Mouse (Mus musculus): ENCODE results near the gene Fsd1. TPM values are rescaled to one million over a fixed set of nuclear protein-coding genes. Genes with fewer than 3 reads are reported as not detected.

The Fsd1 gene
- polyA plus RNA-seq, 1 experiment from 2014 or later = 0.69 TPM

DNA sequence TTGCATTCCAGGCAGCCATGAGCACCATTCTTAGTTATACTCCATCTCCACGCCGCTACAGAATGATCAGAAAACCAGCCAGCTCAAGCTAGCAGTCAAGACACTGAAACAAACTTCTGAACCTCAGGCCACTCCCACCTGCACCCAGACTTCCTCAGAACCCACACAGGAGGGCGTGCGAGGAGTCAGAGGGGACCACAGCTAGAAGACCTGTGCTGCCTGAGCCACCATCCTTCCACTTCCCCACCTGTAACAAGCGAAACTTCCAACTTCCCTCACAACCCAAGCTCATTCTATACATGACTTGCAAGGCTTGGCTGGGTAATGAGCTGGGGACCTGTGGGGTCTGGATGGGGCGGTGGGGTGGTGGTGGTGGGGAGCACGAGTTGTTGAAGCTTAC, 46.5 kb downstream of the Fsd1 start:
- peaks cover 86% of the 10 kb centered on the region for H3K4me1 ChIP-seq (replicated peaks)

DNA sequence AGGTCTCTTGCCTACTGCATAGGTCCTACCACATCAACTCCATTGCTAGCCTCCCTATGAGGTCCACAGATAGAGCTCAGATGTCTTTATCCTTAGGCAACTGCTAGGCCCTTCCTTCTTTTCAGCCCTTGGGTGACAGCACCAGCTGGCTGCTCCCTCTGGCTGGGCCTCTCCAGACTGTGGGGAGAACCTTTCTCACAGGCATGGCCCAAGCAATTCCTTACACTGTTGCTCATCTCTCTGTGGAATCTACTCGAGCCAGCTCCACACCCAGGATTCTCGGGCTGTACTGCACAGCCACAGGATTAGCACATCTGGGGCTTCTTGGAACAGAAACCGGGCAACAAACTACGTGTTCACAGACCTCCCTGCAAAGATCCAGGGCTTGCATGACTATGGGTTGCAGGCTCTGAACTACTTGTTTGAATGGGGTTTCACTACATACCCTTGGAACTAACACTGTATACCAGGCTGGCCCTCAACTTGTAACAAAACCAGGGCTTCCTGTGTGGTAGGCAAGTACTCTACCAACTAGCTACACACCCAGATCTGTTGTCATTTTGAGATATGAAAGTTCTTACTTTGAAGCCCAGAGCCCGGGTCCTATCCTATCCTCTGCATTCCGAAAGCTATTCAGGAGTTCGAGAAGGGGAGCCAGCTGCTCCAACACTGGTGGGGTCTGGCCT, 47.9 kb downstream of the Fsd1 start:
- H3K9ac ChIP-seq = peak overlapping the region; percentile 98
- peaks cover 42% of the 10 kb centered on the region for H3K36me3 ChIP-seq
- DNase-seq = no peak
- no peaks in the 10 kb centered on the region for H3K27me3 ChIP-seq
- H3K4me2 ChIP-seq = peak overlapping the region; percentile 89
- H3K9me3 ChIP-seq (replicated peaks) = no peaks in the 10 kb centered on the region
- H3K4me1 ChIP-seq (replicated peaks) = peaks cover 75% of the 10 kb centered on the region
- peak overlapping the region; percentile 93 for H3K27ac ChIP-seq
- WGBS (ENCODE audit: insufficient replicate concordance) = 70% methylated on average over 7 of the region's 7 CpGs
- H3K4me3 ChIP-seq (replicated peaks) = peak overlapping the region; percentile 97
- no peak for ATAC-seq (ENCODE audit: low read depth)

More for the DNA sequence above, 46.5 kb downstream of the Fsd1 start:
- H3K27me3 ChIP-seq = no peaks in the 10 kb centered on the region
- H3K9ac ChIP-seq = peak overlapping the region; percentile 98; the same call in 1 of the 2 replicates
- H3K4me2 ChIP-seq = peak overlapping the region; percentile 21; the same call in 1 of the 2 replicates
- H3K4me3 ChIP-seq (replicated peaks) = no peak overlapping the region
- H3K36me3 ChIP-seq = peaks cover 56% of the 10 kb centered on the region
- no peaks in the 10 kb centered on the region for H3K9me3 ChIP-seq (replicated peaks)
- DNase-seq = no peak
- H3K27ac ChIP-seq = no peak overlapping the region; the same call in 1 of the 2 replicates
- no peak for ATAC-seq (ENCODE audit: low read depth)
- WGBS (ENCODE audit: insufficient replicate concordance) = 57% methylated on average over 7 of the region's 7 CpGs

DNA sequence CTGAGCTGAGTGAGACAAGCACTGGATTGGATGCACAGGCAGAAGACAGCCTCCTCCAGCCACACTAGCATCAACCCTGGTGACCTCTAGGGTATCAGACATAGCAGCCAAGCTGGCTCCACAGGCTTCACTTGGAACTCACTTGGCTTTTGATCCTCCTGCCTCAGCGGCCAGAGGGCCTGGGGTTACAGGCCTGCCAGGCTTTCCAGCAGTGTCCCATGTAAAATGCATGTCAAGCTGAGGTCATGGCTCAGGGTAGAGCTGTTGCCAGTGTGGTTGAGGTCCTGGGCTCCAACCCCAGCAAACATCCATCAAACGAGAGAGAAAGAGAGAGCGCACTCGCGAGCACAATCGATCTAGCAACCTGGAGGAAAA, 48.4 kb downstream of the Fsd1 start:
- peak overlapping the region; percentile 98 for H3K9ac ChIP-seq
- ATAC-seq (ENCODE audit: low read depth) = no peak
- peak overlapping the region; percentile 93 for H3K27ac ChIP-seq
- H3K27me3 ChIP-seq = no peaks in the 10 kb centered on the region
- H3K36me3 ChIP-seq = peaks cover 37% of the 10 kb centered on the region
- no peak for DNase-seq
- H3K9me3 ChIP-seq (replicated peaks) = no peaks in the 10 kb centered on the region
- peak overlapping the region; percentile 89 for H3K4me2 ChIP-seq
- WGBS (ENCODE audit: insufficient replicate concordance) = 83% methylated on average over 6 of the region's 6 CpGs
- H3K4me3 ChIP-seq (replicated peaks) = peak overlapping the region; percentile 97
- peaks cover 70% of the 10 kb centered on the region for H3K4me1 ChIP-seq (replicated peaks)

DNA sequence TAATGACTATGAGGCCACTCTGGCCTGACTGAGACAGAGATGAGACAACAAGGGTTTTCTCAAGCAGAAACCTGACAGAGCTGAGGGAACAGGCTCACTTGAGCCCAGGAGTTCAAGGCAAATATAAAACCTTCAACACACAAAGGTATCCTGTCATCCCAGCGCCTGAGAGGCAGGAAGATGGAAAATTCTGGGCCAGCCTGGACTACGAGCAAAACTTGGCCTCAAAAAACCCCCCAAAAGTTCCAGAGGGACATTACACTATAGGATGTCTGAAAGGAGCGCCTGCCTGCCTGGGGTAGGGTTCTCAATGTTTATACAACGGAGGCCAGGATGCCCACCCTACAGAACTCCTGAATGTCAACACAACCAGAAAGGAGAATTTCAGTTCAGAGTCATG, 48.9 kb downstream of the Fsd1 start:
- H3K4me1 ChIP-seq (replicated peaks) = peaks cover 65% of the 10 kb centered on the region
- H3K36me3 ChIP-seq = peaks cover 36% of the 10 kb centered on the region
- H3K9ac ChIP-seq = peak overlapping the region; percentile 98
- 68% methylated on average over 4 of the region's 4 CpGs for WGBS (ENCODE audit: insufficient replicate concordance)
- no peak for DNase-seq
- H3K4me3 ChIP-seq (replicated peaks) = peak overlapping the region; percentile 97
- peak overlapping the region; percentile 93 for H3K27ac ChIP-seq
- no peak for ATAC-seq (ENCODE audit: low read depth)
- no peaks in the 10 kb centered on the region for H3K9me3 ChIP-seq (replicated peaks)
- H3K27me3 ChIP-seq = no peaks in the 10 kb centered on the region
- peak overlapping the region; percentile 89 for H3K4me2 ChIP-seq

DNA sequence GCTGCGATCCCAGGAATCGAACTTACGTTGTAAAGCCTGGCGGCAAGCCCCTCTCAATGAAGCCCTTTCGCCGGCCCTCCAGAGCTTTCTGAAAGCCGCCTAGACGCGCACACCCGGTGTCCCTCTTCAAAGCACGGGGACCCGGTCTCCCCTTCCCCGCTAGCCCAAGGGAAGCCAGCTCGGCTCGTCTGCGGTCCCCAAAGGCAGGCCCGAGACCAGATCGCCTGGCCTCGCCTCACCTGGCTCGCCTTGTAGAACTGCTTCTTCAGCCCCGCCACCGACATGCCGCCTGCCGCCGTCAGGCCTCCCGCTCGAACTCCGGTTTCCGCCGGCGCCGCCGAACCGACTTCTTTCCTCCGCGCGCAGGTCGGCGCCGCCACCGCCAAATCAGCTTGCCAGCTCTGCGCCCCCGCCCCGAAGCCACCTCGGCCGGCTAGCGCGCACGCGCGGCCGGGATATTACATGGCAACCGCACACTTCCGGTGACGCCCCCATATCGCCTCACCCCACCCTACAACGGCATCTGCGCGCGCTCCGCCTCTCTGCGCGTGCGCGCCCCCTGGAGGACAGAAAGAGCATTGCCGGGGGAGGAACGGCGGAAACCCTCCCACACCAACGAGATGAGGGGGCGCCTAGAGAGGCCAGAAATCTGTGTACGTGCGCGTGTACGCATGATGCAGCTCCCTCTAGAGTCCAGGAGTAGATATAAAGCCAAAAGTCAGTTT, 50.0 kb downstream of the Fsd1 start, which contains the start of gene Sh3gl1:
Gene Sh3gl1, minus strand, starts transcription at position 460 of the 725 bp plus-strand sequence.
- H3K4me1 ChIP-seq (replicated peaks) = peaks cover 60% of the 10 kb centered on the region
- peak within 1 kb of the TSS; percentile 97 for H3K4me3 ChIP-seq (replicated peaks)
- no peaks in the 10 kb centered on the region for H3K9me3 ChIP-seq (replicated peaks)
- under 1% methylated on average over 74 of the region's 74 CpGs for WGBS (ENCODE audit: insufficient replicate concordance)
- peak within 1 kb of the TSS; percentile 89 for H3K4me2 ChIP-seq
- peak; percentile 88 for ATAC-seq (ENCODE audit: low read depth)
- peaks cover 26% of the 10 kb centered on the region for H3K36me3 ChIP-seq
- H3K9ac ChIP-seq = peak within 1 kb of the TSS; percentile 98
- H3K27ac ChIP-seq = peak within 1 kb of the TSS; percentile 93
- DNase-seq = peak; percentile 98
- H3K27me3 ChIP-seq = no peaks in the 10 kb centered on the region

DNA sequence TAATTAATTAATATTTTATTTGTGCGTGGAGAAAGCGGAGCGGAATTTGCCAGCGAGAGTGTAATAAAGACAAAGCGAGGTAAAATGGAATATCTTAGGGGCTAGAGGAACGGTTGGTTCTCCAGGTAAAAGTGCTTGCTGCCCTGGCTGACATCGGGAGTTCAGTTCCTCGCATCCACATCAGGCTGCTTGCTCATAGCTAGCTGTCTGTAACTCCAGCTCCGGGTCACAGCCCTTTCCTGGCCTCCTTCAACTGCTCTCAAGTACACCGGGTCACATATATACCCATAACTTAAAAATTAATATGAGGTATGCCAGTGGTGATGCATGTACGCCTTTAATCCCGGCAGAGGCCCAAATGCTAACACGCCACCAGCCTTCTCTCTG, 50.6 kb downstream of the Fsd1 start:
- H3K36me3 ChIP-seq = peaks cover 24% of the 10 kb centered on the region
- H3K27me3 ChIP-seq = no peaks in the 10 kb centered on the region
- peak overlapping the region; percentile 51 for H3K9ac ChIP-seq
- DNase-seq (no peak), ATAC-seq (ENCODE audit: low read depth) (no peak)
- peak overlapping the region; percentile 38 for H3K4me3 ChIP-seq (replicated peaks)
- WGBS (ENCODE audit: insufficient replicate concordance) = 36% methylated on average over 13 of the region's 13 CpGs
- H3K4me2 ChIP-seq = peak overlapping the region; percentile 57
- H3K9me3 ChIP-seq (replicated peaks) = no peaks in the 10 kb centered on the region
- H3K4me1 ChIP-seq (replicated peaks) = peaks cover 60% of the 10 kb centered on the region
- no peak overlapping the region for H3K27ac ChIP-seq

DNA sequence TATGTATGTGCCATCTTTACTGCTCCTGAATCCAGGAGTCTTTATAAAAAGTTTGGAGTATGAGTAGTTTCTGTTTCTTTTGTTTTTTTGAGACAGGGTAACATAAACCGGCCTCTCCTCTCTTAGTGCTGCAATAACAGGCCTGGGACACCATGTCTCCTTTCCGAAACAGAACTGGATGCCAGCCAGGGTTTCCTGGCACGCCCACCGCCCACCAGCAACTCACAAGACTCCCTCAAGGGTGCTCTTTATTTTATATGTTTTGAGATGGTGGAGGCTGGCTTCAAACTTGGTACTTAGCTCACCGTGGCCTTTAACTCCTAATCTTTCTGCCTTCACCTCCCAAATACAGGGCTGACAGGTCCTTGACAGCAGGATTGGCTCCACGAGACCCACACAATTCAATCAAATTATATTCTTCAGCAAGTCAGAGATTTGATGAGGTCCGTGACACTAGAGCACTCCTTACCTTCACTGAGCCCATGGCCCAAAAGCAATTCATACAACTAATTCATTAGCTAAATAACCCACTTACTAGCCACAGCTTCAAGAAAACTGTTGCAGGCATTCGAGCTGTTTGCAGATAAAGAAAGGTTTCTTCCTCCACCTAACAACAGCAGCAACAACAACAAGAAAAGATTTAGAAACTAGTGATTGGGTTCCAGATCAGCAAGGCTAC, 52.4 kb downstream of the Fsd1 start:
- no peak for DNase-seq
- H3K4me2 ChIP-seq = peak overlapping the region; percentile 92; the same call in 1 of the 2 replicates
- WGBS (ENCODE audit: insufficient replicate concordance) = 80% methylated on average over 8 of the region's 8 CpGs
- no peak overlapping the region for H3K4me3 ChIP-seq (replicated peaks)
- H3K9me3 ChIP-seq (replicated peaks) = no peaks in the 10 kb centered on the region
- no peak for ATAC-seq (ENCODE audit: low read depth)
- no peak overlapping the region for H3K9ac ChIP-seq
- H3K36me3 ChIP-seq = peaks cover 23% of the 10 kb centered on the region
- no peaks in the 10 kb centered on the region for H3K27me3 ChIP-seq
- 0 out of 2 replicates have a peak overlapping the region, but pooled peaks have one; percentile 11 for H3K27ac ChIP-seq
- H3K4me1 ChIP-seq (replicated peaks) = peaks cover 54% of the 10 kb centered on the region

DNA sequence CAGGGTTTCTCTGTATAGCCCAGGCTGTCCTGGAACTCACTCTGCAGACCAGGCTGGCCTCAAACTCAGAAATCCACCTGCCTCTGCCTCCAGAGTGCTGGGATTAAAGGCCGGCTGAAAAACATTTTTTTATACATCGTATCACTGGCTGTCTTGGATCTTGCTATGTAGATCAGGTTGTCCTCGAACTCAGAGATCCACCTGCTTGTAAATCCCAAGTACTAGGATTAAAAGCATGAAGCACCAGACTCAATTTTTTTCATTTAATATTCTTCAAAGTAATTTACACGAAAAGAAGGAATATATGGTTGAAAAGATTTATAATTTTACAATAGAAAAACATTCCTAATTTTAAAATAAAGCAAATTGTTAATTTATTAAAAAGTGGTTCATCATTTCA, 53.0 kb downstream of the Fsd1 start:
- Histone ChIP-seq H3K9ac (peak overlapping the region; percentile 73), H3K4me2 (peak overlapping the region; percentile 92), H3K4me3 (replicated peaks) (peak overlapping the region; percentile 86), H3K27me3 (no peaks in the 10 kb centered on the region), H3K9me3 (replicated peaks) (no peaks in the 10 kb centered on the region), H3K4me1 (replicated peaks) (peaks cover 52% of the 10 kb centered on the region), H3K36me3 (peaks cover 23% of the 10 kb centered on the region), H3K27ac (peak overlapping the region; percentile 74; the same call in 1 of the 2 replicates)
- DNase-seq (no peak), ATAC-seq (ENCODE audit: low read depth) (no peak)
- 59% methylated on average over 4 of the region's 4 CpGs for WGBS (ENCODE audit: insufficient replicate concordance)

DNA sequence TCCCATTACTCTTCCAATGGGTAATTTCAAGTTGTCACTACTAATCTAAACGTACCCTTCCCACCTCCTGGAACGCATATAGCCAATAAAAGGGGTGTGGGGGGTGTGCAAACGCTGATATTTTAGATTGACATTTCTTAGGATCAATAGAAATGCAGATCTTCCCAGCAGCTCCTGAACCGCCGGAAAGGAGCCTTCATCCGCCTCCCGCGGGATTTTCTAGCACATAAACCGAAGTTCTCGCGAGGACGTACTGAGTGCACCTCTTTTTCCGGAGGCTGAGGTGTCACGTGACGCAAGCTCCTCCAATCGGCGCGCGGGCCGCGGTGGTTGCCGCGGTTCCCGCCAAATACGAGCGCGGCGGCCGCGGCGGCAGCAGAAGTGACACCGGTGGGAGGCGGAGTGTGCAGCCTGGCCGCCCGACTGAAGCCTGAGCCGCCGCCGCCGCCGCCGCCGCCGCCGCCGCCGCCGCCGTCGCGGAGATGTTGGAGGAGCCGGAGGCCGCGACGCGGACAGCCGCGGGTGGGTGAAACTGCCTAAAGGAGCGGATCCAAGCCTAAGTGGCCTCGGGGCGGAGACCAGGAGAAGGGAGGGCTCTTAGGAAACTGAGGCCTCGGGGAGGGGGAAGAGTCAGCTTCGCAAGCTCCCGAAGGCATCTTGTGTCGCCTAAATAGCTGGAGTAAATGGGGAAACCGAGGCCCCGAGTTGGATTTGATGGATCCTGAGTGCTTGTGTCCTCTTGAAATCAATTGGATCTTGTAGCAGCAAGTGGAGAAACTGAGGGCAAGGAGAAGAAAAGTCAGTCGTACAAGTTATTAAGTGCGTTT, 53.9 kb downstream of the Fsd1 start, which contains the start of gene Chaf1a:
Gene Chaf1a, plus strand, starts transcription at position 410 of the 827 bp plus-strand sequence.
- Histone ChIP-seq H3K36me3 (peaks cover 27% of the 10 kb centered on the region), H3K4me1 (replicated peaks) (peaks cover 43% of the 10 kb centered on the region), H3K4me3 (replicated peaks) (peak within 1 kb of the TSS; percentile 86), H3K9ac (peak within 1 kb of the TSS; percentile 91), H3K27ac (peak within 1 kb of the TSS; percentile 90), H3K9me3 (replicated peaks) (no peaks in the 10 kb centered on the region), H3K27me3 (no peaks in the 10 kb centered on the region), H3K4me2 (peak within 1 kb of the TSS; percentile 92)
- WGBS (ENCODE audit: insufficient replicate concordance) = under 1% methylated on average over 68 of the region's 68 CpGs
- peak; percentile 97 for DNase-seq
- ATAC-seq (ENCODE audit: low read depth) = peak; percentile 78

DNA sequence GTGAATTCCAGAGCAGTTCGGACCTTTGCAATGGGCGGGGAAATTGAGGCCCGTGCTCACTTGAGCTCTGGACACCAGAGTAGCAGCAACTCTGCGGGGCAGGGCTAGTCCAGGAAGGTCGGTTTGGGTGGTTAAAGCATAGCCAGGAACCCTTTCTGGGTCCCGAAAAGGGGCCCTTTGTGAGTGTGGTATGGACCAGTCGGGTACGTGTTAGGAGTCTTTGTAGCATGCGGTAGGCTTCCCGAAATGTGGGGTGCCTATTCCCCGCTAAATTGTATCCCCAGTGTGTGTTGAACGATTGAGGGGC, 54.5 kb downstream of the Fsd1 start:
- Histone ChIP-seq H3K9ac (peak overlapping the region; percentile 91), H3K4me3 (replicated peaks) (peak overlapping the region; percentile 86), H3K9me3 (replicated peaks) (no peaks in the 10 kb centered on the region), H3K27ac (peak overlapping the region; percentile 90), H3K4me1 (replicated peaks) (peaks cover 41% of the 10 kb centered on the region), H3K36me3 (peaks cover 32% of the 10 kb centered on the region), H3K27me3 (no peaks in the 10 kb centered on the region), H3K4me2 (peak overlapping the region; percentile 92)
- 2% methylated on average over 12 of the region's 12 CpGs for WGBS (ENCODE audit: insufficient replicate concordance)
- ATAC-seq (ENCODE audit: low read depth) = no peak
- DNase-seq = no peak
